Mouse (Mus musculus) urinary bladder, postnatal 25 days (tissue): ENCODE measurements around the gene Atf1.

Source experiments
- DNase-seq: peaks from one replicate; pipeline ENCODE4 v3.0.0; 2022; ENCODE audit warnings: low spot score

Atf1 gene

GRCm38 (mm10) chr15:100227663-100228534, at the start of gene Atf1:
Atf1 (plus strand) TSS chr15:100227819.
- DNase-seq, result peak; percentile 94

GRCm38 (mm10) chr15:100178487-100178886, 49.1 kb upstream of the Atf1 start:
- DNase-seq, result no peak

- DNase-seq, result no peak
Observed at GRCm38 (mm10) chr15:100179685-100180084, 47.9 kb upstream of the Atf1 start.

GRCm38 (mm10) chr15:100180221-100180620, 47.4 kb upstream of the Atf1 start:
- DNase-seq, result no peak

- no peak for DNase-seq
Observed at GRCm38 (mm10) chr15:100181841-100182240, 45.8 kb upstream of the Atf1 start.

- no peak for DNase-seq
Observed at GRCm38 (mm10) chr15:100182526-100183280, 44.9 kb upstream of the Atf1 start.

GRCm38 (mm10) chr15:100183510-100183909, 44.1 kb upstream of the Atf1 start:
- DNase-seq, result no peak

GRCm38 (mm10) chr15:100184821-100185496, 42.7 kb upstream of the Atf1 start:
- no peak for DNase-seq

GRCm38 (mm10) chr15:100186234-100186633, 41.4 kb upstream of the Atf1 start:
- DNase-seq, result no peak

GRCm38 (mm10) chr15:100186882-100187672, 40.5 kb upstream of the Atf1 start:
- no peak for DNase-seq

- DNase-seq, result no peak
Observed at GRCm38 (mm10) chr15:100188542-100188941, 39.1 kb upstream of the Atf1 start.

- no peak for DNase-seq
Observed at GRCm38 (mm10) chr15:100188962-100189404, 38.6 kb upstream of the Atf1 start.

- DNase-seq, result no peak
Observed at GRCm38 (mm10) chr15:100190083-100190482, 37.5 kb upstream of the Atf1 start.

- no peak for DNase-seq
Observed at GRCm38 (mm10) chr15:100198983-100199745, 28.5 kb upstream of the Atf1 start.

GRCm38 (mm10) chr15:100199790-100200189, 27.8 kb upstream of the Atf1 start:
- DNase-seq, result no peak

- DNase-seq, result no peak
Observed at GRCm38 (mm10) chr15:100201806-100202205, 25.8 kb upstream of the Atf1 start.

GRCm38 (mm10) chr15:100202431-100203015, 25.1 kb upstream of the Atf1 start:
- no peak for DNase-seq

- DNase-seq, result no peak
Observed at GRCm38 (mm10) chr15:100204574-100204973, 23.0 kb upstream of the Atf1 start.

- DNase-seq, result no peak
Observed at GRCm38 (mm10) chr15:100210013-100210412, 17.6 kb upstream of the Atf1 start.

- no peak for DNase-seq
Observed at GRCm38 (mm10) chr15:100213339-100213738, 14.3 kb upstream of the Atf1 start.
